Mouse (Mus musculus): ENCODE measurements around the gene Samd8.

GRCm38 (mm10) chr14:21752411-21752810 is 2.1 kb downstream of the Samd8 start:
- TF ChIP-seq ZMIZ1 (IDR thresholded peaks at IDR 0.05; ENCODE audit: low read depth, low read length) (no peak), EP300 (IDR thresholded peaks at IDR 0.05; ENCODE audit: low read length) (no peak), POLR2A (IDR thresholded peaks at IDR 0.05; ENCODE audit: low read depth, low read length) (no peak), CTCF (conservative IDR thresholded peaks at IDR 0.05 in 1 of 2, IDR thresholded peaks at IDR 0.05 in 1 of 2; ENCODE audit: low read depth in 2 of 2, low read length in 2 of 2) (no peak), NRF1 (IDR thresholded peaks at IDR 0.05; ENCODE audit: low read depth, low read length) (no peak), TBP (conservative IDR thresholded peaks at IDR 0.05; ENCODE audit: low read depth, low read length) (no peak), GABPA (IDR thresholded peaks at IDR 0.05; ENCODE audit: insufficient replicate concordance, low read depth, low read length) (no peak), MAX (IDR thresholded peaks at IDR 0.05; ENCODE audit: low read length) (no peak), RAD21 (IDR thresholded peaks at IDR 0.05; ENCODE audit: low read depth, low read length) (no peak), SMC3 (IDR thresholded peaks at IDR 0.05; ENCODE audit: low read depth, low read length) (no peak), CHD2 (IDR thresholded peaks at IDR 0.05; ENCODE audit: low read length) (no peak), MEF2A (IDR thresholded peaks at IDR 0.05; ENCODE audit: borderline replicate concordance, low read depth, low read length) (no peak), TCF12 (IDR thresholded peaks at IDR 0.05; ENCODE audit: low read depth, low read length) (no peak)
